ENCODE assay signal across 20 mouse cellular contexts in the genomic region with DNA sequence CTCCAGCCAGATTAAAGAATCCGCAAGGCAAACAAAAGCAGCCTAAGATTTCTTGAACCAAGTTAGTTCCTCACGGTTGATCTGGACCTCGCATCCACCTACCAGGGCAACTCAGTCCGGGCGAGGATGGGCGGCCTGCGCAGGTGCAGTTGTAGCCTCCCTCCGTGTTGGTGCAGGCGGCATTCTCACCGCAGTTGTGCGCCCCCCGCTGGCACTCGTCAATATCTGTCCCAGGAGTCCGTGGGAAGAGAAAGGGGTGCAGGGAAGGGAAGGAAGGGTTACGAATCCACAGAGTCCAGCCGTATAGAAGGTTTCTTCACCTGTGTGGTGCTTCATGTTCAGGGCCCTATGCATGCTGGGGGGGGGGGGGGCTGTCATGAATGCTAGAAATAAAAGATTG.
DNase-seq lines count a peak whose midpoint lies in the region; ATAC-seq lines count a peak whose summit lies in the region.
"Had no signal": no experiment of that assay in that cellular context is flagged by ENCODE, and none has a peak within 500 bp of the region (broad histone marks: within the 10 kb centered on the region; RNA-seq: fewer than 3 reads in every experiment).

No protein-coding gene starts in this region.

- no peak overlapping the region for H3K4me3 ChIP-seq in heart, embryonic 11.5 days (ENCODE audit: low read depth, low read length)
- no peak overlapping the region for H3K4me3 ChIP-seq in midbrain, embryonic 11.5 days (ENCODE audit: low read depth, low read length)
- no peak overlapping the region for H3K4me3 ChIP-seq in midbrain, embryonic 14.5 days (replicated peaks; ENCODE audit: low read depth, low read length)
- H3K4me3 ChIP-seq: forebrain, embryonic 13.5 days; limb, embryonic 10.5 days; liver, embryonic 12.5 days; midbrain, embryonic 12.5 days; myocyte had no signal

- no peak overlapping the region for H3K9ac ChIP-seq in heart, embryonic 11.5 days (ENCODE audit: low read depth, low read length)
- H3K9ac ChIP-seq in midbrain, embryonic 11.5 days (ENCODE audit: low read length) = no peak overlapping the region
- no peak overlapping the region for H3K9ac ChIP-seq in midbrain, embryonic 14.5 days (replicated peaks; ENCODE audit: low read length)
- H3K9ac ChIP-seq: forebrain, embryonic 13.5 days; liver, embryonic 12.5 days; midbrain, embryonic 12.5 days had no signal

- H3K36me3 ChIP-seq in heart, embryonic 11.5 days (ENCODE audit: control insufficient read depth, insufficient read depth, low read length) = no peaks in the 10 kb centered on the region
- H3K36me3 ChIP-seq in midbrain, embryonic 11.5 days (ENCODE audit: control insufficient read depth, insufficient read depth, low read length) = no peaks in the 10 kb centered on the region
- no peaks in the 10 kb centered on the region for H3K36me3 ChIP-seq in midbrain, embryonic 14.5 days (ENCODE audit: control insufficient read depth, insufficient read depth, low read length)
- H3K36me3 ChIP-seq: limb, embryonic 10.5 days; liver, embryonic 12.5 days; midbrain, embryonic 12.5 days had no signal

- H3K27ac ChIP-seq in heart, embryonic 11.5 days (ENCODE audit: low read depth, low read length) = no peak overlapping the region
- H3K27ac ChIP-seq in midbrain, embryonic 11.5 days (ENCODE audit: low read depth, low read length) = no peak overlapping the region
- H3K27ac ChIP-seq in midbrain, embryonic 14.5 days (replicated peaks; ENCODE audit: low read depth, low read length) = no peak overlapping the region
- H3K27ac ChIP-seq: forebrain, embryonic 13.5 days; hindbrain, postnatal 0 days; limb, embryonic 10.5 days; liver, embryonic 12.5 days; midbrain, embryonic 12.5 days had no signal

- no peak overlapping the region for H3K4me2 ChIP-seq in heart, embryonic 11.5 days
- no peak overlapping the region for H3K4me2 ChIP-seq in midbrain, embryonic 11.5 days
- H3K4me2 ChIP-seq in midbrain, embryonic 14.5 days (ENCODE audit: low read length) = no peak overlapping the region
- H3K4me2 ChIP-seq: forebrain, embryonic 13.5 days; liver, embryonic 12.5 days; midbrain, embryonic 12.5 days had no signal

- H3K4me1 ChIP-seq in heart, embryonic 11.5 days (ENCODE audit: control insufficient read depth, insufficient read depth, low read length) = no peaks in the 10 kb centered on the region
- H3K4me1 ChIP-seq in midbrain, embryonic 11.5 days (ENCODE audit: control insufficient read depth, insufficient read depth, low read length) = no peaks in the 10 kb centered on the region
- no peaks in the 10 kb centered on the region for H3K4me1 ChIP-seq in midbrain, embryonic 14.5 days (ENCODE audit: control insufficient read depth, insufficient read depth, low read length)
- H3K4me1 ChIP-seq: forebrain, embryonic 13.5 days; limb, embryonic 10.5 days; liver, embryonic 12.5 days; midbrain, embryonic 12.5 days had no signal

- no peak for ATAC-seq in heart, embryonic 11.5 days (replicated peaks; ENCODE audit: insufficient number of reproducible peaks, low FRiP score, low TSS enrichment)
- ATAC-seq in midbrain, embryonic 11.5 days (ENCODE audit: low FRiP score) = no peak
- ATAC-seq in midbrain, embryonic 14.5 days (ENCODE audit: low FRiP score, low TSS enrichment) = no peak
- ATAC-seq: forebrain, embryonic 13.5 days; hindbrain, postnatal 0 days; liver, embryonic 12.5 days; lung, postnatal 0 days; Patski had no signal

- WGBS in heart, embryonic 11.5 days (ENCODE audit: insufficient replicate concordance) = 51% methylated on average over 16 of the region's 16 CpGs
- 53% methylated on average over 16 of the region's 16 CpGs for WGBS in midbrain, embryonic 11.5 days
- 56% methylated on average over 16 of the region's 16 CpGs for WGBS in midbrain, embryonic 14.5 days

- H3K9me3 ChIP-seq in heart, embryonic 11.5 days (replicated peaks; ENCODE audit: control insufficient read depth, low read length) = no peaks in the 10 kb centered on the region
- no peaks in the 10 kb centered on the region for H3K9me3 ChIP-seq in midbrain, embryonic 11.5 days (ENCODE audit: control insufficient read depth, low read length)
- H3K9me3 ChIP-seq in midbrain, embryonic 14.5 days (ENCODE audit: control insufficient read depth, low read length) = no peaks in the 10 kb centered on the region
- H3K9me3 ChIP-seq: forebrain, embryonic 13.5 days; limb, embryonic 10.5 days; liver, embryonic 12.5 days; midbrain, embryonic 12.5 days had no signal

- no peaks in the 10 kb centered on the region for H3K27me3 ChIP-seq in heart, embryonic 11.5 days (ENCODE audit: control insufficient read depth, insufficient read depth, low read length)
- no peaks in the 10 kb centered on the region for H3K27me3 ChIP-seq in midbrain, embryonic 11.5 days (ENCODE audit: control insufficient read depth, insufficient read depth, low read length)
- H3K27me3 ChIP-seq in midbrain, embryonic 14.5 days (ENCODE audit: control insufficient read depth, insufficient read depth, low read length) = no peaks in the 10 kb centered on the region
- H3K27me3 ChIP-seq: forebrain, embryonic 13.5 days; liver, embryonic 12.5 days; midbrain, embryonic 12.5 days; Patski had no signal

- peak; percentile 59 for DNase-seq in heart, adult 11 months
- DNase-seq in midbrain, embryonic 11.5 days (ENCODE audit: low spot score, missing footprints) = peak; percentile 80
- no peak for DNase-seq in midbrain, embryonic 14.5 days
- DNase-seq in ES-CJ7 (ENCODE audit: low read depth, low spot score) = peak; percentile 58
- peak; percentile 22 for DNase-seq in WW6 (ENCODE audit: low read depth, low spot score)
- no peak for DNase-seq in urinary bladder, postnatal 10 days (ENCODE audit: low spot score)
- DNase-seq: adrenal gland, postnatal 25 days; B cell, adult 2 months; gastrocnemius, postnatal 25 days; kidney, postnatal 36 days; layer of hippocampus, adult 9-11 months had no signal

Comparison
In these comparisons a context has a peak if more than half of its experiments do, and no peak if none do; other contexts are left out.
1. DNase-seq: peak in heart, adult 11 months (single experiment), midbrain, embryonic 11.5 days (single experiment), ES-CJ7 (single experiment) and WW6 (single experiment); none in midbrain, embryonic 14.5 days (single experiment) and urinary bladder, postnatal 10 days (single experiment).